Mouse (Mus musculus) layer of hippocampus, adult 9-11 months (tissue): ENCODE data around the gene Tnip1.
"Not testable (repeated sequence)": the region's sequence is repeated elsewhere in the genome, so short reads cannot be mapped to it uniquely, and the experiment has no call there.

Experiments
- DNase-seq: peaks from one replicate; pipeline ENCODE4 v3.0.0; 2022

Gene Tnip1

GRCm38 (mm10) chr11:54971365-54972048 is 8.8 kb upstream of the Tnip1 start:
- no peak for DNase-seq

DNA sequence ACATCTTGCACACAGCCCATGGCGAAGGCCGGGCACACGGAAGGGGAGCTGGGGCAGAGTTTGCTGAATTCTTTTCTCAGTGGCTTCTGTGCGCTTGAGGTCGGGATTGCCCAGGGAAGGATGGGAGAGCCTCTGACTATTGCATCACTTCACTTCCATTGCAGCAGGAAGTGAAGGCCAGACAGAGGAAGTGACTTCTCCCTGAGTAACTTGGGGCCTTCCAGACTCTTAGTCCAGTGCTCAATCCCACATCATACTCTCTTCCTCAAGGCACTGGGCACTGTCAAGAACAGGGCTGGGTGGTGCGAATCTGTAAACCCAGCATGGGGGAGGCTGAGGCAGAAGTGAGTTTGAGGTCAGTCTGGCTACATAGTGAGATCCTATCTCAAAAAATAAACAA is 2.5 kb upstream of the Tnip1 start:
- no peak for DNase-seq

DNA sequence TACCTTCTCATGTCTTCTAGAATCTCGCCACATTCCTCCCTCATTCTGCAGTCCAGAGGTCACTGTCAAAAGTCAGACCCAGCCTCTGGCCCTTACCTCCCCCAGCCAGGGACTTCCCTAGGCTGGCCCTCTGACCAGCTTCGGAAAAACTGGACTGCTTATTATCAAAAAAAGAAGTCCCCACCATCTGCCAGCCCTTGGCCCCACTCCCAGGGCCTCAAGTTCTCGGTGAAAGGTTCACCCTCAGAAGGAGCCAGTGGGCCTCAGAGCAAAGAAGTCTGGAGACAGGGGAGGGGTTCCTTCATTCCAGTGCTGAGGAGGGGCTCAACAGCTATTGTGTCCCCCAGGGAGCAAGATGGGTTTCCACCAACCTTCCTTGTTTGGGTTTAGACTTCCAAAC is 796 bp downstream of the Tnip1 start:
- DNase-seq = no peak

GRCm38 (mm10) chr11:54961164-54961850 is 1.4 kb downstream of the Tnip1 start:
- DNase-seq = no peak

DNA sequence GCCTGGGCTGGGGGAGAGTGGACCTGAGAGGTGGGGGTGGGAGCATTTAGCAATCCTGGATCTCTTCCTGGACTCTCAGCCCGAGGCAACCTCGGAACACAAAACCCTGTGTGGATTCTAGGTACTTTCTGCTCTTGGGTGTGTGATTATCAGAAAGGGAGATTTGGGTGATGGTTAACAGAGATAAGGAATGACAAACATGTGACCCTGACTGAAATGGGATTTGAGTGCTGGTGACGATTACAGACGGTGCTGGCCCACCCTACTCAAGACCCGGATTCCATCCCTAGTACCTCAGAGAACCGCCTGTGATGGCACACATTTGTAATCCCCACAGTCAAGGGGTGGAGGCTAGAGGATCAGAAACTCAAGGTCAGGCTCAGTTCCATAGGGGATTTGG is 2.5 kb downstream of the Tnip1 start:
- DNase-seq = no peak

DNA sequence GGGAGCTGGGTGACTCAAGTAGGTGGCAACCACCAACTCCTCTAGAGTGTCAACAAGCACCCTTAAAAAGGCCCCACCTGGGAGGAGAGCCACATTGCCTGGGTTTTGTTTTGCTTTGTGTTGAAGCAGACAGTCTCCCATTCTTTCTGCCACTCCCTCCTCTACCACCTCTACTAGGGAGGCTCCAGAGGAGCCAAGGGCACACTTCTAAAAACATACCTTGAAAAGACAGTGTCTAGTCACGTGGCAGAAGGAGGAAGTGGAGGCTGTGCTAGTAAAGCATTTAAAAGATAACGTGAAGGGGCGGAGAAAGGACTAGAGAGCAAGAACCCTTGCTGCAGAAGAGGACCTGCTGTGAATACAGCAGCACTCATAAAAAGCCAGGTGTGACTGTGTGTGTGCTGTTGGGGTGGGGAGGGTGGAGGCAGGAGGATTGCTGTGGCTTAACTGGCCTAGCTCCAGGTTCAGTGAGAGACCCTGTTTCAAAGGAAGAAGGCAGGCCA is 4.1 kb downstream of the Tnip1 start:
- no peak for DNase-seq

DNA sequence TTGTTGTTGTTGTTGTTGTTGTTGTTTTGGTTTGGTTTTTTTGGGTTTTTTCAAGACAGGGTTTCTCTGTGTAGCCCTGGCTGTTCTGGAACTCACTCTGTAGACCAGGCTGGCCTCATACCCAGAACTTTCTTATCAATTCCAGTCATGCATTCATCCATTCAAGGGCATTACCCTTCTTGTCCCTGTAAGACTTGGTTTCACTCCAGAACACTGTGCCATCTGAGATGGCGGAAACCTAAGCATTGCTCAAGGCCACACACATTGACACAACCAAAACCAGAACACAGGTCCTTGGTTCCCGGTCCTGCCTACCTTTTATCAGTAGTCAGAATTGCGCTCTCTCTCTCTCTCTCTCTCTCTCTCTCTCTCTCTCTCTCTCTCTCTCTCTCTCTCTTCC is 5.0 kb downstream of the Tnip1 start:
- not testable (repeated sequence) for DNase-seq

GRCm38 (mm10) chr11:54956912-54957311 is 5.8 kb downstream of the Tnip1 start:
- no peak for DNase-seq

DNA sequence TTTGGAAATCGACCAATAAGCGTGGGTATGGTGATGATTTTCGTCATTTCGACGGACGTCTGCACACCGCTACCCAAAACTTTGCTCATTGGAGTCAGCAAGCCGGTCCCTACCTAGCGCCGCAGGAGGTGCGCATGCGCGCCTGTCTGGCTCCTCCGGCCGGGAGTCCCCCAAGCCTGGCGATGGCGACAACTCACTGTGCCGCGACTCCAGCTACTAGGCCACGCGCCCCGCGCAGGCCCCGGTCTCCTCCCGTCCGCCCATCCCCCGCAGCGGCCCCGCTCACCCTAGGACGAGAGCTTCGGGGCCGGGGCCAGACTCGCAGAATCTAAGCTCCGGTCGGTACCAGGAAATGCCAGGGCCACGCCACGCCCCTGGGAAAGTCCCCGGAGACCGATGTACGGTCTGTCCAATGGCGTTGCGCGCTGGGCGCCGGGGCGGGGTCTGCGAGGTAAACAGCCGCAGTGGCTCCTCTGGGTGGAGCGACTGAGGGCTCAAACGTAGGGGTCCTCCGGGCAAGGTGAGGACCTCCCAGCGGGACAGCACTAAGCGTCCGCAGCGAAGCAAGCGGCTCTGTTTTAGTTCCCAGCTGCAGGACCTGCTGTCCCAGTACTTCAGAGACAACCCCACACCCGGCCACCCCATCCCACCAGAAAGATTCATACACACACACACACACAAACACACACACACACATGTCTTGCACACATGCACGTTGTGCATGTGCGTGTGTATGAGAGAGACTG is 6.8 kb downstream of the Tnip1 start:
- DNase-seq = peak; percentile 98

DNA sequence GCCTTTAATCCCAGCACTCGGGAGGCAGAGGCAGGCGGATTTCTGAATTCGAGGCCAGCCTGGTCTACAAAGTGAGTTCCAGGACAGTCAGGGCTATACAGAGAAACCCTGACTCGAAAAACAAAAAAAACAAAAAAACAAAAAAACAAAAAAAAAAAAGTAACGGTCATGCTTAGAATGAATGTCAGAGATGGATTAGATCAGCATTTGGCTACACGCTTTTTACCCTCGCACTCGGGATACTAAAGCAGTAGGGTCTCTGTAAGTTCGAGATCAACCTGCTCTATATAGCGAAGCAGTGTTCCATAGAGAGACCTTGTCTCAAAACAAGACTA is 7.3 kb downstream of the Tnip1 start:
- not testable (repeated sequence) for DNase-seq

DNA sequence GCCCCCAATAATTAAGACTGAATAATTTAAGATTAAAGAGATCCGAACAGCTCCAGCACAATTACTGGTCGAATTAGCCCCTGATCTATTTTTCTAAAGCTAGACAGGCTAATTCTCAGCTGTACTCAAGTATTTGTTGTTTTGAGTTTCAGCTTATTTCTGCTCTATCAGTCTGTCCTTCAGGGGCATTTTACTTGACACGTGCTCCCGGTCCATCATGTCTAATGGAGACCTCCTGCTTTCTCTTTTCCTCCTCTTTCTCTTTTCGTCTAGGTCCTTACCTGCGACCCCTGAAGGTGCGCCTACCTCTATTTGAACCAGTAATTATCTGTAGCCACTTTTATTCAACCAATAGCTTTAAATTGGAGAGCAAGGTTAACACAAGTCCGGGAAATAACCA is 8.0 kb downstream of the Tnip1 start:
- no peak for DNase-seq

DNA sequence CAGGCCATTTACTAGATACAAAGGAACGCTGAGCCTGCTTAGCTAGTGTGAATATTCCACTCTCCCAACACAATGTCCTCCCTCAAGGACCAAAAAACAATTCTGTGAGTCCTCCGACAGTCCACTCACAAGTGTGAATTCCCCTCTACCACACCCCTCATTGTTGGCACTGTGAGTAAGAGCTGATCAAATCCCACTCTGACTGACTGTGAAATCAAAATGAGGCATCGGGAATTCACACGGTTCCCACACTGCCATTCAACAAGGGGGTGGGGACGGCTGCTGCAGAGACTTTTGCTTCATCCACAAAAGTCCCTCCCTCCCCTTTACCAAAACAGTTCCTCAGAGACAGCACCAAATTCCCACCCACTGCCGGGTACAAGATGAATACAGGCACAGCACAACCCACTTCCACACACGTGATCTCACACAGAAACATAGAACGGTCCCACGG is 8.7 kb downstream of the Tnip1 start:
- DNase-seq = no peak

DNA sequence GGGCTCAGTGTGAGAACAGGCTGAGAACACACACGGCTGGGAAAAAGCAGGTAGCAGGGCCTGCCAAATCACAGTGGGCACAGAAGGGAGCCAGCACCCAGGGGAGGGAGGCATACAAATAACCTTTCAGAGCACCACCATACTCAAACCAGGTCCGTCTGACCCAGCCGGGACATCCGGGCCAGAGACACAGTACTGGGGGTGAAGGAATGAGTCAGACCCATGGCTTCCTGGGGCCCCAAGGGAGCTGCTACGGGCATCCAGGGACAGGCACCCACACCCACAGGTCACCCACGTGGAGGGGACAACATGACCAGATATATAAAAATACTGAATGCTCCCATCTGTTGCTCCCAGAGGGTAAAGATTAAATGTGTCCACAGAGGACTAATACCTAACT is 10.1 kb downstream of the Tnip1 start:
- DNase-seq = no peak

DNA sequence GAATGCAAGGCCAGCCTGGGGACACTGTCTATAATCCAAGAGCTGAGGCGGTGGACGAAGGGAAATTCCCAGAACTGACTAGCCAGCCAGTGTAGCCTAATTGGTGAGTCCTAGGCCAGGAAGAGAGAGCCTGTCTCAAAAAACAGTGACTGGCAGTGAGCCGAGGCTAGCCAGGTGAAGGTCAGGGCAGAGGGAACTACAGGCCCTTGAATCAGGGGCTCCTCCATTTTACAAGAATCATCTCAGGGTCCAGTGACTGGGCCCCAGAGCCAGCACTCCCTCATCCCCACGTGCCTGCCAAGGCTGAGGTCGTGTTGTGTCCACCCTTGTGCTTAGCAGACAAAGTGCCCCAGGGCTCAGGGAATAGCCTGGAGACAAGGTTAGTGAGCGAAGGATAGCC is 12.0 kb downstream of the Tnip1 start:
- no peak for DNase-seq

DNA sequence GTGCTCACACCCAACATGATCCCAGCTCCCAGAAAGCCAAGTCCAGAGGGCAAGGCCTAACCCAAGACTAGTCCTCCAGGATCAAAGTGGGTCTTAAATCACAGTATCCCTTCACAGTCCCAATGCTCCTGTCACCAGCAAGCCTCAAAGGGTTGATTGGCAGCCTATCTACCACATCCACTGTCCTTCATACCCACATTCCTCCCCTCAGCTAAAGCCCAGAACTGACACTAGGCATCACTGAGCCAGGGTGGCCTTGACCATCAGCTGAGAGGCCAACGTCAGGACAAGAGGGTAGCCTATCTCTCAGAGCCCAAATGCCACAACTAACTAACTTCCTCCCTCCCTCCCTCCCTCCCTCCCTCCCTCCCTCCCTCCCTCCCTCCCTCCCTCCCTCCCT is 13.0 kb downstream of the Tnip1 start:
- no peak for DNase-seq

GRCm38 (mm10) chr11:54944702-54945101 is 18.0 kb downstream of the Tnip1 start:
- no peak for DNase-seq

DNA sequence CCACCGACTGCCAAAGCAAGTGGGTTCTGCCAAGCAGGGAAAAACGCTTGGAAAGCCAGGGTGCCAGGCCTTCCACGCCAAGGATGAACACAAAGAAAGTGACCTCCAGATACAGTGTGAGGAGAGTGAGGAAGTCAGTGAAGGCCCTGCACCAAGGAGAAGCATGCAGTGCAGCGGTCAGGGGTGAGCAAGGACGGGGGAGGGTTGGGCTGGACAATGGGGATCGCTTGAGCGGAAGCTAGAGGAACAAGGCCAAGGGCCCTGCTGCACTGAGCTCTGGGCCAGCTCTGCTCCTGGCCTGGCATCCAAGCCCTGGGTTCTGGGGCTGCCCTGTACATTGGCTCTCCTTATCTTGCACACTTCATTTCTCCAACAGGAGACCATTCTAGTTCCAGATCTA is 22.7 kb downstream of the Tnip1 start:
- DNase-seq = no peak

DNA sequence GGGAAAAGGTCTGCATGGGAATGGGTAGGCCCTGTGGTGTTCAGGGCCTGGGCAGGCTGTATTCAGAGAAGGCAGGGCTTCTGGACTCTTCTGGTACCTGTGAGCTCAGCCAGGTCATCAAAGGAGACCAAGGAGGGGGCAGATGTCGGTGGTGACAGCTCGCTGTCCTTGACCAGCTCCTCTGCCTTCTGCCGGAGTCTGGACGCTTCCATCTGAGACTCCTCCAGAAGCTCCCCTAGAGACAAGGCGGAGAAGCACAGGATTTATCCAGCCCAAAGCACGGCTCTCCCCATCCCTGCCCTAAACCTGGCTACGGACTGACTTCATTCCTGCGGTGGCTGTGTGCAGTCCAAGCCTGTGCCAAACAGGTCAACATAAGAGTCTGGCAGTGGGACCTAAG is 23.2 kb downstream of the Tnip1 start:
- no peak for DNase-seq

GRCm38 (mm10) chr11:54936771-54937140 is 26.0 kb downstream of the Tnip1 start:
- no peak for DNase-seq

GRCm38 (mm10) chr11:54936035-54936770 is 26.5 kb downstream of the Tnip1 start:
- no peak for DNase-seq

- DNase-seq = no peak
Observed at GRCm38 (mm10) chr11:54934198-54934597, 28.5 kb downstream of the Tnip1 start.

DNA sequence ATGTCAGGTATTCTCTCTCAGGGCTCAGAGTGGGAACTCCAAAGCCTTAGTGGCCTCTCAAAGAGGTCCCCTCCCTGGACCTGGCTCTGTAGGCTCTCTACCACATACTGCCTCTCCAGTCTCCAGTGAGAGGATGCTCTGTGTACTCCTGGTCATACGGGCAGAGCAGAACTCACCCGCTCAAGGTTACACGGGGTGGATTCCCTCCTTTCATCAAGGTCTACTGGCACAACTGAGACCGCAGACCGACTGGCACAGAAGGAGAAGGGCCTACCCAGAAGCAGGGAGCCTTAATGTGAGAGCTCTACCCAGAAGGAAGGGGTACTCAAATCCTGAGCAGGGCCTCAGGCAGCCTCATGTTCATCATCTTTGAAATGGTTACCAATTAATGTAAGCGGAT is 30.2 kb downstream of the Tnip1 start:
- DNase-seq = no peak

GRCm38 (mm10) chr11:54931405-54932093 is 31.2 kb downstream of the Tnip1 start:
- DNase-seq = no peak
